Mouse (Mus musculus): Measurements from ENCODE around the gene Dnajc5. TPM values are rescaled to one million over a fixed set of nuclear protein-coding genes. Genes with fewer than 3 reads are reported as not detected.
A peak's percentile ranks its signal among the peaks of the same experiment; 100 is the strongest.

The Dnajc5 gene
- total and polyA plus RNA-seq, 2 experiments from 2014 or later = 276 to 459 TPM

GRCm38 (mm10) chr2:181520936-181521227 lies 597 bp downstream of the Dnajc5 start:
- Histone ChIP-seq H3K27ac (peak overlapping the region; percentile 99), H3K9me3 (ENCODE audit: low read length) (no peaks in the 10 kb centered on the region), H3K4me3 (ENCODE audit: low read length) (peak overlapping the region; percentile 99), H3K4me2 (ENCODE audit: low read depth, low read length) (peak overlapping the region; percentile 65), H3K4me1 (ENCODE audit: insufficient read depth, low read length) (peaks cover 7% of the 10 kb centered on the region), H3K27me3 (ENCODE audit: insufficient read depth, low read length) (no peaks in the 10 kb centered on the region), H3K36me3 (ENCODE audit: insufficient read depth, low read length) (peaks cover 16% of the 10 kb centered on the region; the same call in 1 of the 2 replicates), H3K9ac (replicated peaks; ENCODE audit: low read length) (peak overlapping the region; percentile 98)
- 0% methylated on average over 17 of the region's 17 CpGs for WGBS
- TF ChIP-seq CTCF (IDR thresholded peaks at IDR 0.05; ENCODE audit: low read depth) = no peak
- ATAC-seq (no peak), DNase-seq (ENCODE audit: low spot score) (no peak)

- Histone ChIP-seq H3K4me3 (ENCODE audit: low read length) (peak overlapping the region; percentile 99), H3K36me3 (ENCODE audit: insufficient read depth, low read length) (peaks cover 12% of the 10 kb centered on the region; the same call in 1 of the 2 replicates), H3K27ac (peak overlapping the region; percentile 99; the same call in 1 of the 2 replicates), H3K4me1 (ENCODE audit: insufficient read depth, low read length) (peaks cover 7% of the 10 kb centered on the region), H3K4me2 (ENCODE audit: low read depth, low read length) (peak overlapping the region; percentile 65), H3K9ac (replicated peaks; ENCODE audit: low read length) (peak overlapping the region; percentile 98), H3K27me3 (ENCODE audit: insufficient read depth, low read length) (no peaks in the 10 kb centered on the region), H3K9me3 (ENCODE audit: low read length) (no peaks in the 10 kb centered on the region)
- ATAC-seq = no peak
- TF ChIP-seq CTCF (IDR thresholded peaks at IDR 0.05; ENCODE audit: low read depth) = no peak
- 56% methylated on average over 10 of the region's 10 CpGs for WGBS
- DNase-seq (ENCODE audit: low spot score) = no peak
Observed at GRCm38 (mm10) chr2:181521491-181521890, 1.2 kb downstream of the Dnajc5 start.

GRCm38 (mm10) chr2:181522811-181523210 lies 2.5 kb downstream of the Dnajc5 start:
- Histone ChIP-seq H3K36me3 (ENCODE audit: insufficient read depth, low read length) (no peaks in the 10 kb centered on the region), H3K27ac (no peak overlapping the region), H3K4me3 (ENCODE audit: low read length) (no peak overlapping the region), H3K27me3 (ENCODE audit: insufficient read depth, low read length) (no peaks in the 10 kb centered on the region), H3K9me3 (ENCODE audit: low read length) (no peaks in the 10 kb centered on the region), H3K4me1 (ENCODE audit: insufficient read depth, low read length) (peaks cover 7% of the 10 kb centered on the region), H3K9ac (replicated peaks; ENCODE audit: low read length) (no peak overlapping the region), H3K4me2 (ENCODE audit: low read depth, low read length) (no peak overlapping the region)
- DNase-seq (ENCODE audit: low spot score) = peak; percentile 52
- WGBS = 72% methylated on average over 5 of the region's 5 CpGs
- no peak for ATAC-seq
- TF ChIP-seq CTCF (IDR thresholded peaks at IDR 0.05; ENCODE audit: low read depth) = peak; percentile 63

GRCm38 (mm10) chr2:181525526-181525925 lies 5.2 kb downstream of the Dnajc5 start:
- H3K4me1 ChIP-seq (ENCODE audit: insufficient read depth, low read length) = peaks cover 7% of the 10 kb centered on the region
- no peak overlapping the region for H3K27ac ChIP-seq
- no peaks in the 10 kb centered on the region for H3K9me3 ChIP-seq (ENCODE audit: low read length)
- no peak for TF ChIP-seq CTCF (IDR thresholded peaks at IDR 0.05; ENCODE audit: low read depth)
- ATAC-seq (no peak), DNase-seq (ENCODE audit: low spot score) (no peak)
- no peaks in the 10 kb centered on the region for H3K36me3 ChIP-seq (ENCODE audit: insufficient read depth, low read length)
- no peaks in the 10 kb centered on the region for H3K27me3 ChIP-seq (ENCODE audit: insufficient read depth, low read length)
- 93% methylated on average over 5 of the region's 5 CpGs for WGBS
- no peak overlapping the region for H3K9ac ChIP-seq (replicated peaks; ENCODE audit: low read length)
- no peak overlapping the region for H3K4me3 ChIP-seq (ENCODE audit: low read length)
- no peak overlapping the region for H3K4me2 ChIP-seq (ENCODE audit: low read depth, low read length)

GRCm38 (mm10) chr2:181529076-181529475 lies 8.8 kb downstream of the Dnajc5 start:
- ATAC-seq = no peak
- H3K4me3 ChIP-seq (ENCODE audit: low read length) = no peak overlapping the region
- H3K4me2 ChIP-seq (ENCODE audit: low read depth, low read length) = no peak overlapping the region
- no peaks in the 10 kb centered on the region for H3K36me3 ChIP-seq (ENCODE audit: insufficient read depth, low read length)
- no peak overlapping the region for H3K27ac ChIP-seq
- DNase-seq (ENCODE audit: low spot score) = no peak
- WGBS = 88% methylated on average over 1 of the region's 1 CpGs
- H3K27me3 ChIP-seq (ENCODE audit: insufficient read depth, low read length) = no peaks in the 10 kb centered on the region
- H3K4me1 ChIP-seq (ENCODE audit: insufficient read depth, low read length) = no peaks in the 10 kb centered on the region
- no peaks in the 10 kb centered on the region for H3K9me3 ChIP-seq (ENCODE audit: low read length)
- no peak for TF ChIP-seq CTCF (IDR thresholded peaks at IDR 0.05; ENCODE audit: low read depth)
- H3K9ac ChIP-seq (replicated peaks; ENCODE audit: low read length) = no peak overlapping the region

GRCm38 (mm10) chr2:181532589-181532988 lies 12.3 kb downstream of the Dnajc5 start:
- Histone ChIP-seq H3K4me2 (ENCODE audit: low read depth, low read length) (no peak overlapping the region), H3K27me3 (ENCODE audit: insufficient read depth, low read length) (no peaks in the 10 kb centered on the region), H3K36me3 (ENCODE audit: insufficient read depth, low read length) (no peaks in the 10 kb centered on the region), H3K9me3 (ENCODE audit: low read length) (no peaks in the 10 kb centered on the region), H3K27ac (no peak overlapping the region), H3K4me1 (ENCODE audit: insufficient read depth, low read length) (0 out of 2 replicates have a peak, but pooled peaks cover 2% of the 10 kb centered on the region), H3K9ac (replicated peaks; ENCODE audit: low read length) (no peak overlapping the region), H3K4me3 (ENCODE audit: low read length) (no peak overlapping the region)
- 99% methylated on average over 3 of the region's 3 CpGs for WGBS
- no peak for TF ChIP-seq CTCF (IDR thresholded peaks at IDR 0.05; ENCODE audit: low read depth)
- DNase-seq (ENCODE audit: low spot score) = no peak
- no peak for ATAC-seq

GRCm38 (mm10) chr2:181536410-181536809 lies 16.1 kb downstream of the Dnajc5 start:
- Histone ChIP-seq H3K4me1 (ENCODE audit: insufficient read depth, low read length) (0 out of 2 replicates have a peak, but pooled peaks cover 8% of the 10 kb centered on the region), H3K27me3 (ENCODE audit: insufficient read depth, low read length) (no peaks in the 10 kb centered on the region), H3K4me2 (ENCODE audit: low read depth, low read length) (no peak overlapping the region), H3K4me3 (ENCODE audit: low read length) (no peak overlapping the region), H3K9me3 (ENCODE audit: low read length) (no peaks in the 10 kb centered on the region), H3K9ac (replicated peaks; ENCODE audit: low read length) (no peak overlapping the region), H3K36me3 (ENCODE audit: insufficient read depth, low read length) (no peaks in the 10 kb centered on the region), H3K27ac (no peak overlapping the region)
- no peak for DNase-seq (ENCODE audit: low spot score)
- TF ChIP-seq CTCF (IDR thresholded peaks at IDR 0.05; ENCODE audit: low read depth) = no peak
- 92% methylated on average over 2 of the region's 2 CpGs for WGBS
- no peak for ATAC-seq
